Mouse (Mus musculus): ENCODE measurements around the gene Ntrk2.
A peak's percentile ranks its signal among the peaks of the same experiment; 100 is the strongest.

The Ntrk2 gene

DNA sequence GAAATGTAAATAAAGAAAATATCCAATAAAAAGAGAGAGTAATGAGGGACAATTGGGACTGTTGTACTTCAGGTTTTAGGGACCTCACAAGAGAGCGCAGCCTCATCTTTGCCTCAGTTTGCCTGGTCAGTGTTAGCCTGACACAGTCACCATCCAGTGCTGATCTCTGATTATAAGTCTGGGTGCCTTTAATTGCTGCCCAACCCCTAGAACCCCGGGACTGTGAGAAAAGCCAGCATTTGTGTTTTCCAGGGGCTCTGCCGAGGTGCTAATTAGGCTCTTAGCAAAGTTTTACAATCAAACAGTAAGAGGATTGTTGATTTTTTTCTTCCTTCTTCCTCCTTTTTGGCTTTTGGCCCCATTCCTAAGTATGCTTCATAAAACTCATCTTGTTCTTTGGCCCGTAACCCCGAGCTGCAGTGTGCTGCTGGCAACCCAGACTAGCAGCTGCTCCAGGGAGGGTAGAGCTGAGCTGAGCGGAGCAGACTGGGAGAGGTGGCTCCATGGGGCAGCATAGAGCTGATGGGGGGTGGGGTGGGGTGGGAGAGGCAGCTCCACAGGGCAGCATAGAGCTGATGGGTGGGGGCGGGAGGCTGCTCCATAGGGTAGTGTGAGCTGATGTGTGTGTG is 34.5 kb downstream of the Ntrk2 start:
- no peak for DNase-seq (ENCODE audit: low read depth)

- DNase-seq (ENCODE audit: low read depth), result no peak
Observed at GRCm38 (mm10) chr13:58843826-58844225, 37.5 kb downstream of the Ntrk2 start.

- peak; percentile 1 for DNase-seq (ENCODE audit: low read depth)
Observed at GRCm38 (mm10) chr13:58848578-58848977, 42.2 kb downstream of the Ntrk2 start.

- DNase-seq (ENCODE audit: low read depth), result no peak
Observed at GRCm38 (mm10) chr13:58853685-58854084, 47.3 kb downstream of the Ntrk2 start.

GRCm38 (mm10) chr13:58866239-58866638 is 59.9 kb downstream of the Ntrk2 start:
- no peak for DNase-seq (ENCODE audit: low read depth)

- no peak for DNase-seq (ENCODE audit: low read depth)
Observed at GRCm38 (mm10) chr13:58866776-58867435, 60.5 kb downstream of the Ntrk2 start.

DNA sequence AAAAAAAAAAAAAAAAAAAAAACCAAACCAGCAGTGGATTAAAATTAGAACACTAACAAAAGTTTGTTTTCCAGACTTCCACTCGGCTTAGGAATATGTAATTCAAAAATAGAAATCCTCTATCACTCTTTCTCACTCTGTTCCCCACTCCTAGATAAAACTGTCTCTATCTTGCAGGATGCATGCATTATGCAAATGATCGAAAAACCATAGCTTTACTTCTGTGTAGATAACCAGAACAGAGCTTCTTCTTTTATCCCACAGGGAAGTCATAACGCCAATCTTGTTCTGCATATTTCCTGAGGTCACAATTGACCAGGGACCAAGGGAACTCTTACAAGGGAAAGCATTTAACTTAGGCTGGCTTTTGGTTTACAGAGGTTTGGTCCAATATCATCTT is 76.1 kb downstream of the Ntrk2 start:
- DNase-seq (ENCODE audit: low read depth), result no peak

DNA sequence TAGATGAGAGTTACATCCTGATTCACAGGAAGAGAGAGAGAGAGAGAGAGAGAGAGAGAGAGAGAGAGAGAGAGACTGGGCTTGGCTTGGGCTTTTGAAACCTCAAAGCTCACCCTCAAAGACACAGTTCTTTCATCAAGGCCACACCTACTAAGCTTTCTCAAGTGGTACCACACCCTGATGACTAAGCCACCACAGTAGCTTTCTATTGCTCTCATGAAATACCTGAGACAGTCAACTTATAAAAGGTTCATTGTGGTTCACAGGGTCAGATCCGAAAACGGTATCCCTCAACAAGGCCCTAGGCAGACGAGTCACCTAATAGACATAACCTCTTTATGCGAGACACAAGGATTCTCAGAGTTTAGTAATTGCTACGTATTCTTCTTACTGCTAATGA is 76.5 kb downstream of the Ntrk2 start:
- no peak for DNase-seq (ENCODE audit: low read depth)

- DNase-seq (ENCODE audit: low read depth), result no peak
Observed at GRCm38 (mm10) chr13:58886108-58886507, 79.7 kb downstream of the Ntrk2 start.

DNA sequence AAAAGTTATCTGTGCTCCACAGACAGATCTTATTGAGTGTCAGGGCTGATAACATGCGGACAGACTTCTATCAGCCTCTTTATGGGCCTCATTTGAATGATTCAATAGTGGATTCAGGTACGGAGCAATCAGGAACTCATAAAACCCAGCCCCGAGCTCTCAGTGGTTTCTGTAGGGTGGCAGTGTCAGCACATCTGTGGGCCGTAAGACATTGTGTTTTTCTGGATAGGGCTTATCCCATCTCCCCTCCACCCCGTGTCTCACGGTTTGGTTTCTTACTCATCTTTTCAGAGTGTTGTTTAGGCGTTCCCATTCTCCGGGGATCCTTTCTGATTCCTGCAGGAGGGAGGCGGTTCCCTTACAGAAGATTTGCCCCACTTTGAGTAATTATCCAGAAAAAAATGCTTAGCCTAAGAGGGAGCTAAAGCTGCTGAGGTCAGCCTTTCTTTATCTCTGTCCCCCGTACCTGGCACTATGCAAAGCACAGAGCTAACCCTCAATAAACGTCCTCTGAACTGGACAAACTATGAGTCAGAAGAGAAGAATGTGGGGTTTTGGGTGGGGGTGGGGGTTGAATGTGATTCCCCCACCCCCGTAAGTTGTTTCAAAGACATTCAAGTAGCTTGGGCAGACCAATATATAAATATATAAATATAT is 90.0 kb downstream of the Ntrk2 start:
- DNase-seq (ENCODE audit: low read depth), result no peak

GRCm38 (mm10) chr13:58899337-58899736 is 93.0 kb downstream of the Ntrk2 start:
- DNase-seq (ENCODE audit: low read depth), result no peak

GRCm38 (mm10) chr13:58902313-58902712 is 95.9 kb downstream of the Ntrk2 start:
- no peak for DNase-seq (ENCODE audit: low read depth)

- DNase-seq (ENCODE audit: low read depth), result no peak
Observed at GRCm38 (mm10) chr13:58904742-58905735, 98.7 kb downstream of the Ntrk2 start.

DNA sequence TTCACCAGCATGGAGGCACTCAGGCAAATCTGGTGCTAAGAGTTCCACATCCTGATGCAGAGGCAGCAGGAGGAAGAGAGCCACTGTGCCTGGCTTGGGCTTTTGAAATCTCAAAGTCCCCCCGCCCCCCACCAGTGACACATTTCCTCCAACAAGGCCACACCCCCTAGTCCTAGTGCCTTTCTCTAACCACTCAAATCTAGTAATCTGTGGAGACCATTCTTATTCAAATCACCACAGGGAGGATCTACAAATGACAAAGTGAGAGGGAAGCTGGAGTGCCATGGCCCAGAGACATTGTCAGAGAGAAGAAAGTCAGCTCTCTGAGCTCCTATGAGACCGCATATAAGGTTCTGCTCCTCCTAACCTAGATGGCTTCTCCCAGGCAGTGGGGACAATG is 105.6 kb downstream of the Ntrk2 start:
- DNase-seq (ENCODE audit: low read depth), result no peak

GRCm38 (mm10) chr13:58912559-58912958 is 106.2 kb downstream of the Ntrk2 start:
- DNase-seq (ENCODE audit: low read depth), result no peak

GRCm38 (mm10) chr13:58914061-58914814 is 107.9 kb downstream of the Ntrk2 start:
- DNase-seq (ENCODE audit: low read depth), result no peak

DNA sequence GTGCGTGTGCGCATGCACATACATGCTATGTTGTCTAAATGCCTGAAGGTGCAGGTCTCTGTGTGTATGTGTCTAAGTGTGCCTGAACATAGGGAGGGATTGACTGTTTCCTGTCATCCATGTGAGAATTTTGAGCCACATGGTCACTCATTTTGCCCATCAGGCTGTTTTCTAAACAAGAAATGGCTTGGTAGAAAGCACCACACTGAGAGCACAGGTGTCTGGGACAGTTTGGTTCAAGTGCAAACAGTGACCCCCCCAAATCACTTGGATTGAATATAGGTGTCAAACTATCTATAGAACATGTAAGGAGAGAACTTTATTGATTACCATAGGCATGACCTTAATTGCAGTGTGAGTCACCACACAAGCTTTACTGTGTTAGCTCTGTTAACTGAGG is 110.0 kb downstream of the Ntrk2 start:
- DNase-seq (ENCODE audit: low read depth), result no peak

GRCm38 (mm10) chr13:58920241-58920640 is 113.9 kb downstream of the Ntrk2 start:
- DNase-seq (ENCODE audit: low read depth), result no peak

DNA sequence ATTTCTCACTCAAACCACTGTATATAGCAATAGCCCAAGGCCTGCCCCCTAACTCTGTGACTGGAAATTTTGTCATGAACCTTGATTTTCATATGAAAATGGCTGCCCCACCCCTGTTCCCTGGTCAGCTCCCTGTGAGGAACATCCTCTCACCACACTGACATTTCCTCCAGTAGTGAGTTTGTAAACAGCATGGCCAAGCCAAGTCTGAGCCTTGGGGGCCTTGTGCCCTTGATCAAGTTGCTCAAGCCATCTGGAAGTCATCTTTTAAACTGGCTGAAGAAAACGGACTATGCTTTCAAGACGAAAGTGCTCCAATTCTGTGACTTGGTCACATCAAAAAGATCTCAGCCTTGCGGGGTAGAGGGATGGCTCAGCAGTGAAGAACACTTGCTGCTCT is 114.9 kb downstream of the Ntrk2 start:
- no peak for DNase-seq (ENCODE audit: low read depth)

DNA sequence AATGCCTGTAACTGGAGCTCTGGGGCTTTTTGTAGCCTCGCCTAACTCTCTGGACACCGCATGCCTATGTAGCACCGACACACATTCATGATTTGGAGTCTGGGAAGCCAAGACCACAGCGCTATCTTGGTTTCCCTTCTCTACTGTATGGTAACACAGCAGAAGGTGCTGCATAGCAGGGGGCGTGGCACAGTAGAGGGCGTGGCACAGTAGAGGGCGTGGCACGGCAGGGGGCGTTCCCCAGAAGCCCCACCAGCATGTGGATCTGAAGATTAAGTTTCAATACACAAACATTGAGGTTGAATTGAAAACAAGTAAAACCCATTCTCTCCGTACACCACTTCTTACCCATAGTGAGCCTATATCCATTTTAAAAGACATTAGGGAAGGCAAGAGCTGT is 115.3 kb downstream of the Ntrk2 start:
- DNase-seq (ENCODE audit: low read depth), result no peak

GRCm38 (mm10) chr13:58922174-58922573 is 115.8 kb downstream of the Ntrk2 start:
- DNase-seq (ENCODE audit: low read depth), result no peak

DNA sequence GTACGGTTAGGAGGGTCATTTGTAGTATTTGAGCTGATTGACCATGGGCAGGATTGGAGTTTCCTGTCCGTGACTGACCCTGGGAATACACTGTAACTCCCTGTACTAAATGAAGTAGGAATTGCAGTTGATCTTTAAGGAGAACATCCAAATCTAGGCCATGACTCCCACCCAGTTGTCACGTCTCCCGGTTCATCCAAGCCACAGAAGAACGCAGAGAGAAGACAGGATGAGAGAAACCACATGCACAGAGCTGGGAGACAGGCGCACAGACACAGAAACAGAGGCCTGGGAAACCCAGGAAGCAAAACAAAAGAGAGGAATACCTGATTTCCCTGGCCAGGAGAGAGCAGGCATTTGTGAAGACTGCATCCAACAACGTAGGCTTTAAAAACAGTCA is 117.1 kb downstream of the Ntrk2 start:
- DNase-seq (ENCODE audit: low read depth), result no peak

All from naive thymus-derived CD4-positive, alpha-beta T cell, adult 2 months (primary cell).